8 mouse cellular contexts compared by ENCODE assay signal in genomic region chr19:38480731-38481621, GRCm38 (mm10). TPM values are rescaled to one million over a fixed set of nuclear protein-coding genes. Genes with fewer than 3 reads are reported as not detected.
DNase-seq lines count a peak whose midpoint lies in the region; ATAC-seq and TF ChIP-seq lines count a peak whose summit lies in the region.

Plce1 (plus strand) TSS chr19:38481109.

- peak within 1 kb of the TSS; percentile 61 for H3K4me3 ChIP-seq in intestine, embryonic 14.5 days (ENCODE audit: low read depth, low read length)
- peak within 1 kb of the TSS; percentile 52 for H3K4me3 ChIP-seq in liver, embryonic 16.5 days (ENCODE audit: low read depth, low read length)
- H3K4me3 ChIP-seq in olfactory bulb, adult 2 months (ENCODE audit: insufficient read depth, low read depth, low read length) = peak within 1 kb of the TSS; percentile 61

- peak within 1 kb of the TSS; percentile 83 for H3K4me2 ChIP-seq in intestine, embryonic 14.5 days (ENCODE audit: low read length)
- H3K4me2 ChIP-seq in liver, embryonic 16.5 days (ENCODE audit: low read depth, low read length) = peak within 1 kb of the TSS; percentile 56

- no peak within 1 kb of the TSS for H3K27ac ChIP-seq in intestine, embryonic 14.5 days (ENCODE audit: low read depth)
- no peak within 1 kb of the TSS for H3K27ac ChIP-seq in liver, embryonic 16.5 days (ENCODE audit: low read length)
- H3K27ac ChIP-seq in olfactory bulb, adult 2 months (ENCODE audit: insufficient read depth, low read depth, low read length) = peak within 1 kb of the TSS; percentile 42; the same call in 1 of the 2 replicates

- peaks cover 7% of the 10 kb centered on the region; the same call in 1 of the 2 replicates for H3K4me1 ChIP-seq in intestine, embryonic 14.5 days (replicated peaks; ENCODE audit: control insufficient read depth, insufficient read depth, low read length)
- H3K4me1 ChIP-seq in liver, embryonic 16.5 days (ENCODE audit: control insufficient read depth, low read depth, low read length) = no peaks in the 10 kb centered on the region
- H3K4me1 ChIP-seq in olfactory bulb, adult 2 months (ENCODE audit: control insufficient read depth, insufficient read depth, low read length) = peaks cover 9% of the 10 kb centered on the region

- no peak for TF ChIP-seq POLR2A in olfactory bulb, adult 2 months (IDR thresholded peaks at IDR 0.05; ENCODE audit: insufficient read depth, low read depth, low read length)

- H3K27me3 ChIP-seq in intestine, embryonic 14.5 days (replicated peaks; ENCODE audit: control insufficient read depth, insufficient read depth, low read length) = peaks cover 6% of the 10 kb centered on the region; the same call in 1 of the 2 replicates
- peaks cover 49% of the 10 kb centered on the region for H3K27me3 ChIP-seq in liver, embryonic 16.5 days (ENCODE audit: control insufficient read depth, insufficient read depth, low read depth, low read length)

- ATAC-seq in frontal cortex, adult (ENCODE audit: low TSS enrichment) = peak; percentile 65
- ATAC-seq in intestine, embryonic 14.5 days (replicated peaks; ENCODE audit: low FRiP score, low TSS enrichment, low read depth) = peak; percentile 87
- peak; percentile 85 for ATAC-seq in liver, embryonic 16.5 days (ENCODE audit: low read depth)

- no peaks in the 10 kb centered on the region for H3K9me3 ChIP-seq in intestine, embryonic 14.5 days (ENCODE audit: control insufficient read depth, low read length)
- no peaks in the 10 kb centered on the region for H3K9me3 ChIP-seq in liver, embryonic 16.5 days (replicated peaks; ENCODE audit: control insufficient read depth, low read length)

- no peak for TF ChIP-seq CTCF in olfactory bulb, adult 2 months (IDR thresholded peaks at IDR 0.05; ENCODE audit: insufficient read depth, low read depth, low read length)

- 1% methylated on average over 62 of the region's 90 CpGs for WGBS in intestine, embryonic 14.5 days
- 2% methylated on average over 57 of the region's 90 CpGs for WGBS in liver, embryonic 16.5 days (ENCODE audit: insufficient replicate concordance)
- WGBS in olfactory bulb, adult 2 months = 5% methylated on average over 90 of the region's 90 CpGs

- peak within 1 kb of the TSS; percentile 55 for H3K9ac ChIP-seq in intestine, embryonic 14.5 days (ENCODE audit: low read length)
- H3K9ac ChIP-seq in liver, embryonic 16.5 days (ENCODE audit: low read depth, low read length) = no peak within 1 kb of the TSS; the same call in 1 of the 2 replicates

- H3K36me3 ChIP-seq in intestine, embryonic 14.5 days (ENCODE audit: control insufficient read depth, insufficient read depth, low read length) = no peaks in the 10 kb centered on the region
- H3K36me3 ChIP-seq in liver, embryonic 16.5 days (ENCODE audit: control insufficient read depth, insufficient read depth) = no peaks in the 10 kb centered on the region

- DNase-seq in frontal cortex, postnatal 14 days (ENCODE audit: low spot score in 2 of 2) = no peak
- peak; percentile 53 to 67 for DNase-seq in adrenal gland, postnatal 36 days
- DNase-seq in gastrocnemius, postnatal 4 days (ENCODE audit: low spot score in 2 of 2) = peak; percentile 51 to 52
- peak; percentile 84 for DNase-seq in intestine, embryonic 14.5 days (ENCODE audit: low spot score)
- DNase-seq in B cell, adult 2 months = no peak

RNA-seq across cellular contexts. Expression of gene Plce1, which starts in this region (rescaled TPM):
- total RNA-seq in adrenal gland, postnatal 36 days (2021) = 1 to 10 TPM; 6.5 to 8.9 TPM
- total RNA-seq in gastrocnemius, postnatal 4 days (2021) = 10 to 100 TPM; 53.1 to 56.9 TPM
- 6.7 and 6.8 TPM in 2 replicates for polyA plus RNA-seq in intestine, embryonic 14.5 days (2014; fragmentation: Nextera tagmentation; extraction: Ambion mirVana)
- polyA plus RNA-seq in liver, embryonic 16.5 days (2015; fragmentation: Nextera tagmentation; extraction: Ambion mirVana) = 0.36 and 0.68 TPM in 2 replicates
- polyA plus RNA-seq in olfactory bulb, adult 2 months (2012; ENCODE audit: insufficient read depth, insufficient read length, low replicate concordance, missing spikeins) = not detected in 2 replicates

Comparison
In these comparisons a context has a peak if more than half of its experiments do, and no peak if none do; other contexts are left out.
1. RNA of gene Plce1 (total RNA-seq): 53.1 to 56.9 TPM in gastrocnemius, postnatal 4 days; 6.5 to 8.9 TPM in adrenal gland, postnatal 36 days; every median in the first group is over 4 times any median in the second.
2. Peak in ATAC-seq, H3K4me3 ChIP-seq and H3K4me2 ChIP-seq in liver, embryonic 16.5 days; RNA of the gene not detected or under 1 TPM.
3. DNase-seq: peak in adrenal gland, postnatal 36 days (2 of 2), gastrocnemius, postnatal 4 days (2 of 2) and intestine, embryonic 14.5 days (single experiment); none in frontal cortex, postnatal 14 days (0 of 2) and B cell, adult 2 months (0 of 2).
4. Peak in every context shown above with its lines, with median percentiles within 50 percentile points of each other: ATAC-seq and H3K4me3 ChIP-seq.